Mouse (Mus musculus) heart, embryonic 16.5 days (tissue): Measurements from ENCODE around the gene Tfap2b. TPM values are rescaled to one million over a fixed set of nuclear protein-coding genes. Genes with fewer than 3 reads are reported as not detected.

ENCODE experiments used
- ATAC-seq: fragments of 200-750 bp; cut with Nextera tagmentation; replicated peaks from 2 replicates; pipeline ENCODE4 v1.8.0; 2017; ENCODE audit warnings: moderate number of reproducible peaks; ENCODE audit not compliant: insufficient read depth, low FRiP score; ENCODE audit errors: extremely low read depth
- H3K27ac ChIP-seq: fragments of 300-500 bp; sonication (generic); 2 replicates; pipeline ENCODE4 v1.5.1; 2014; ENCODE audit warnings: mild to moderate bottlenecking, low read length, control low read depth, moderate library complexity
- H3K27me3 ChIP-seq: fragments of 300-500 bp; sonication (generic); 2 replicates; pipeline ENCODE4 v1.6.1; 2014; ENCODE audit warnings: low read length, mixed read lengths; ENCODE audit not compliant: control insufficient read depth, insufficient read depth
- H3K36me3 ChIP-seq: fragments of 300-500 bp; sonication (generic); 2 replicates; pipeline ENCODE4 v1.6.1; 2014; ENCODE audit not compliant: control insufficient read depth, insufficient read depth
- H3K4me1 ChIP-seq: fragments of 300-500 bp; sonication (generic); 2 replicates; pipeline ENCODE4 v1.6.1; 2014; ENCODE audit warnings: low read length, mixed read lengths; ENCODE audit not compliant: control insufficient read depth, insufficient read depth
- H3K4me2 ChIP-seq: fragments of 300-500 bp; sonication (generic); 2 replicates; pipeline ENCODE4 v1.6.1; 2014; ENCODE audit warnings: low read depth, mild to moderate bottlenecking, control low read depth, low read length
- H3K4me3 ChIP-seq: fragments of 300-500 bp; sonication (generic); 2 replicates; pipeline ENCODE4 v1.5.1; 2014; ENCODE audit warnings: mild to moderate bottlenecking, control low read depth, low read length
- H3K9ac ChIP-seq: fragments of 300-500 bp; sonication (generic); 2 replicates; pipeline ENCODE4 v1.6.1; 2014; ENCODE audit warnings: low read length, control low read depth
- H3K9me3 ChIP-seq: fragments of 300-500 bp; sonication (generic); replicated peaks from 2 replicates; pipeline ENCODE4 v1.6.1; 2016; ENCODE audit warnings: low read length; ENCODE audit not compliant: control insufficient read depth
- WGBS: fragments of 180-500 bp; shearing (Covaris S2); extraction: QIAGEN DNeasy Blood & Tissue Kit; methylation state at CpG from one replicate; pipeline ENCODE4 v1.1.7; 2014; 5-methylcytosine and 5-hydroxymethylcytosine counted together
- polyA plus RNA-seq: library from polyadenylated mRNA; unstranded; fragments of >200 nt; fragmentation: Nextera tagmentation; extraction: Ambion mirVana; gene quantifications from 2 replicates; pipeline ENCODE4 v1.2.1, GENCODE M21; 2015

The Tfap2b gene
- polyA plus RNA-seq, 1 experiment from 2014 or later = 0.14 TPM

GRCm38 (mm10) chr1:19221601-19222000, 12.9 kb downstream of the Tfap2b start:
- H3K27me3 ChIP-seq = peaks cover 81% of the 10 kb centered on the region
- no peak for ATAC-seq
- no peak overlapping the region for H3K4me3 ChIP-seq
- H3K36me3 ChIP-seq = no peaks in the 10 kb centered on the region
- no peak overlapping the region for H3K9ac ChIP-seq
- H3K27ac ChIP-seq = no peak overlapping the region
- H3K9me3 ChIP-seq = no peaks in the 10 kb centered on the region
- no peaks in the 10 kb centered on the region for H3K4me1 ChIP-seq
- WGBS = 1% methylated on average over 7 of the region's 7 CpGs
- H3K4me2 ChIP-seq = no peak overlapping the region

DNA sequence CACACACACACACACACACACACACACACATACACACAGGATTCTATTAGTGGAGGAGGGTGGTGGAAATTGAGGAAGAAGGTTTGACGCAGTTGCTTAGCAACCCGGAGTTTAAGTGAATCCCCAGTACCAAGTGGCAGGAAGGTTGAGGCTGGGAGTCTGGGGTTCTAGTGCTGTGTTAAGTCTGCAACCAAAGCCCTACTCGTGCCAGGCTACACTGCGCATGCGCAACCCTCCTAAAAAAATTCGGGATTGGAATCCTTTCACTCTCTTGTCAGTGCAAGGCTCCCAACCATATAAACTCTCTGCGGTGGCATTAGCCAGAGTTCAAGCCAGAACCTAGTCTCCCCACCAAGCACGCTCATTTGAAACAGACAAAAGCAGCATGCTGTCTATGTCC, 18.0 kb downstream of the Tfap2b start:
- no peak overlapping the region for H3K9ac ChIP-seq
- no peak for ATAC-seq
- H3K4me2 ChIP-seq = no peak overlapping the region
- H3K27ac ChIP-seq = no peak overlapping the region
- WGBS = 1% methylated on average over 8 of the region's 8 CpGs
- H3K4me3 ChIP-seq = no peak overlapping the region
- H3K27me3 ChIP-seq = peaks cover 81% of the 10 kb centered on the region
- H3K36me3 ChIP-seq = no peaks in the 10 kb centered on the region
- H3K4me1 ChIP-seq = no peaks in the 10 kb centered on the region
- no peaks in the 10 kb centered on the region for H3K9me3 ChIP-seq

DNA sequence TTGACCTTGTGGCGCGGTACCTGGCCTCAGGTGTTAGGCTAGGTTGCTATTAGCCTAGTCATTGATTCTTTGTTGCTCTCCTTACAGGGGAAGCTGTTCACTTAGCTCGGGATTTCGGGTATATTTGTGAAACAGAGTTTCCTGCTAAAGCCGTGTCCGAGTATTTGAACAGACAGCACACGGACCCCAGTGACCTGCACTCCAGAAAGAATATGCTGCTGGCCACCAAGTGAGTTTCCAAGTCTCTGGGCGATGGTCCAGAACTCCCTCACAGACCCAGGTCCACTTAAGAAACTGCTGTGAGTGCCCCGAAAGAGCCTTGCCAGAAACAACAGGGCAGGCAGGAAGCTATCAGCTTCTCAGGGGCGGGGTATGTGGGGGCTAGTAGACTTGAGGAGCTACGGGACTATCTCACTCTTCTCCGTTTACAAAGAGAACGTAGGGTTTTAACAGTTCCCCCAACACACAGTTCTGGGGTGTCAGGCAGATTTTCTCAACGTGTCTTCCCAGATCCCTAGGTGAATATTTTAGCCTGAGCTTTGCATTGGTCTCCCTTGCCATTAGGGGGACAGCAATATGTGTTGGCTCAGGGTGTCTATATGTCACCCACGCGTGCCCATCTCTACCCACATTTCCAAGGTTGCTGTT, 22.3 kb downstream of the Tfap2b start:
- Histone ChIP-seq H3K4me3 (no peak overlapping the region), H3K27ac (no peak overlapping the region), H3K4me2 (no peak overlapping the region), H3K9me3 (no peaks in the 10 kb centered on the region), H3K36me3 (no peaks in the 10 kb centered on the region), H3K27me3 (peaks cover 78% of the 10 kb centered on the region), H3K9ac (no peak overlapping the region), H3K4me1 (no peaks in the 10 kb centered on the region)
- WGBS = 2% methylated on average over 16 of the region's 16 CpGs
- no peak for ATAC-seq

- Histone ChIP-seq H3K4me3 (no peak overlapping the region), H3K4me1 (no peaks in the 10 kb centered on the region), H3K27me3 (peaks cover 78% of the 10 kb centered on the region), H3K9ac (no peak overlapping the region), H3K4me2 (no peak overlapping the region), H3K36me3 (no peaks in the 10 kb centered on the region), H3K27ac (no peak overlapping the region), H3K9me3 (no peaks in the 10 kb centered on the region)
- 5% methylated on average over 16 of the region's 16 CpGs for WGBS
- no peak for ATAC-seq
Observed at GRCm38 (mm10) chr1:19231574-19232080, 22.9 kb downstream of the Tfap2b start.

DNA sequence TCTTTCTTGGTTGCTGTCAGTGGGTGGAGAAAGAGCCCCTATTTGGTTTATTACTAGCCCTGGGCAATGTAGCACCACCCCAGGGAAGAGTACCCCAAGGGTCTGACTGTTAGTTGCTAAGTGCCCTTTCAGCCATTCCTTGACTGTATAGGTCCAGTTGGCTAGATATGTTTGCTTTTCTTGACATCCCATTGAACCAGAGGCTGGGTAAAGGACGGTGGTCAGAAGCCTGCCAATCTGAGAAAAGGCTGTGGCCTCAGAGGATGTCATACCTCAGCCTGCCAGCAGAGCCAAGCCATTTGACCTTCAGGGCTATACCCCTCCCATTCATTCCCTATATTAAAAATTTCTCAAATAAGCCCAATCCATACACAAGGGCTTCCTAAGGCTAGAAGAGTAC, 24.0 kb downstream of the Tfap2b start:
- 5% methylated on average over 1 of the region's 1 CpGs for WGBS
- H3K4me2 ChIP-seq = no peak overlapping the region
- H3K36me3 ChIP-seq = no peaks in the 10 kb centered on the region
- no peak for ATAC-seq
- peaks cover 79% of the 10 kb centered on the region for H3K27me3 ChIP-seq
- H3K9ac ChIP-seq = no peak overlapping the region
- H3K27ac ChIP-seq = no peak overlapping the region
- H3K9me3 ChIP-seq = no peaks in the 10 kb centered on the region
- H3K4me1 ChIP-seq = no peaks in the 10 kb centered on the region
- no peak overlapping the region for H3K4me3 ChIP-seq

DNA sequence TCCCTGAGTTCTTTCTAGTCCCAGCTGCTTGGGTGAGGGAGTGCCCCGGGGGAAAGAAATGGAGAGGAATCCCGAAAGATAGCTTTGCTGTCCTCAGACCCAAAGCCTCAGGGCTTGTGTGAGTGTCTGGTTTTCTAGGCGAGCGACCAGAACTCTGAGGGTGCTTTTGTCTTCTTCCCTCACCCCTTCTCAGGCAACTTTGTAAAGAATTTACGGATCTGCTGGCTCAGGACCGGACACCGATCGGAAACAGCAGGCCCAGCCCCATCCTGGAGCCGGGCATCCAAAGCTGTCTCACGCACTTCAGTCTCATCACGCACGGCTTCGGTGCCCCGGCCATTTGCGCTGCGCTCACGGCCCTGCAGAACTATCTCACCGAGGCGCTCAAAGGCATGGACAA, 25.1 kb downstream of the Tfap2b start:
- no peak overlapping the region for H3K4me3 ChIP-seq
- no peak for ATAC-seq
- no peaks in the 10 kb centered on the region for H3K36me3 ChIP-seq
- no peak overlapping the region for H3K9ac ChIP-seq
- H3K27ac ChIP-seq = no peak overlapping the region
- no peak overlapping the region for H3K4me2 ChIP-seq
- H3K9me3 ChIP-seq = no peaks in the 10 kb centered on the region
- H3K4me1 ChIP-seq = no peaks in the 10 kb centered on the region
- whole genome bisulfite sequencing = 2% methylated on average over 19 of the region's 19 CpGs
- peaks cover 76% of the 10 kb centered on the region for H3K27me3 ChIP-seq

- Histone ChIP-seq H3K9me3 (no peaks in the 10 kb centered on the region), H3K36me3 (no peaks in the 10 kb centered on the region), H3K27ac (no peak overlapping the region), H3K4me3 (no peak overlapping the region), H3K4me1 (no peaks in the 10 kb centered on the region), H3K27me3 (peaks cover 75% of the 10 kb centered on the region), H3K4me2 (no peak overlapping the region), H3K9ac (no peak overlapping the region)
- WGBS = 1% methylated on average over 31 of the region's 31 CpGs
- no peak for ATAC-seq
Observed at GRCm38 (mm10) chr1:19234432-19235205, 25.9 kb downstream of the Tfap2b start.

- H3K36me3 ChIP-seq = no peaks in the 10 kb centered on the region
- no peak for ATAC-seq
- peaks cover 81% of the 10 kb centered on the region for H3K27me3 ChIP-seq
- no peak overlapping the region for H3K4me3 ChIP-seq
- WGBS = 2% methylated on average over 5 of the region's 5 CpGs
- H3K4me2 ChIP-seq = no peak overlapping the region
- no peaks in the 10 kb centered on the region for H3K4me1 ChIP-seq
- no peak overlapping the region for H3K27ac ChIP-seq
- H3K9ac ChIP-seq = no peak overlapping the region
- no peaks in the 10 kb centered on the region for H3K9me3 ChIP-seq
Observed at GRCm38 (mm10) chr1:19236051-19236450, 27.3 kb downstream of the Tfap2b start.

GRCm38 (mm10) chr1:19236591-19236990, 27.9 kb downstream of the Tfap2b start:
- H3K36me3 ChIP-seq = no peaks in the 10 kb centered on the region
- peaks cover 81% of the 10 kb centered on the region for H3K27me3 ChIP-seq
- H3K4me3 ChIP-seq = no peak overlapping the region
- no peak overlapping the region for H3K9ac ChIP-seq
- H3K9me3 ChIP-seq = no peaks in the 10 kb centered on the region
- no peaks in the 10 kb centered on the region for H3K4me1 ChIP-seq
- no peak overlapping the region for H3K27ac ChIP-seq
- no peak overlapping the region for H3K4me2 ChIP-seq
- ATAC-seq = no peak
- under 1% methylated on average over 21 of the region's 21 CpGs for whole genome bisulfite sequencing
